Mouse (Mus musculus) layer of hippocampus, adult 18-20 months (tissue): ENCODE data around the gene Soga3. TPM values are rescaled to one million over a fixed set of nuclear protein-coding genes. Genes with fewer than 3 reads are reported as not detected.

Experiments
- DNase-seq, 2 experiments: peaks; one replicate each; pipeline ENCODE4 v3.0.0; 2022; ENCODE audit warnings: low spot score in 2 of 2
- long read RNA-seq: library from polyadenylated mRNA; stranded (forward); transcript quantifications from one replicate; pipeline ENCODE4 v2.0.0, GENCODE M21; 2021
- total RNA-seq, 2 experiments: library from RNA; stranded (reverse); gene quantifications; 2 replicates each; pipeline ENCODE4 v1.2.3; 2021

Gene Soga3
- 100 to 1,000 TPM; 168 to 174 TPM for total RNA-seq
- long read RNA-seq, full-length matches to known transcripts: 4 of 127 reads
- long read RNA-seq, partial matches to known transcripts: 101 of 127 reads
- long read RNA-seq, other reads (novel, unspliced or antisense): 22 of 127 reads

GRCm38 (mm10) chr10:29143566-29144335, at the start of gene Soga3:
Gene Soga3, plus strand, starts transcription at chr10:29143839.
- DNase-seq: peak; percentile 48 to 76

GRCm38 (mm10) chr10:29106962-29107361, 36.7 kb upstream of the Soga3 start:
- DNase-seq: peak in 1 of 2 experiments; percentile 21

GRCm38 (mm10) chr10:29142556-29143105, 1.0 kb upstream of the Soga3 start:
- DNase-seq: no peak

DNA sequence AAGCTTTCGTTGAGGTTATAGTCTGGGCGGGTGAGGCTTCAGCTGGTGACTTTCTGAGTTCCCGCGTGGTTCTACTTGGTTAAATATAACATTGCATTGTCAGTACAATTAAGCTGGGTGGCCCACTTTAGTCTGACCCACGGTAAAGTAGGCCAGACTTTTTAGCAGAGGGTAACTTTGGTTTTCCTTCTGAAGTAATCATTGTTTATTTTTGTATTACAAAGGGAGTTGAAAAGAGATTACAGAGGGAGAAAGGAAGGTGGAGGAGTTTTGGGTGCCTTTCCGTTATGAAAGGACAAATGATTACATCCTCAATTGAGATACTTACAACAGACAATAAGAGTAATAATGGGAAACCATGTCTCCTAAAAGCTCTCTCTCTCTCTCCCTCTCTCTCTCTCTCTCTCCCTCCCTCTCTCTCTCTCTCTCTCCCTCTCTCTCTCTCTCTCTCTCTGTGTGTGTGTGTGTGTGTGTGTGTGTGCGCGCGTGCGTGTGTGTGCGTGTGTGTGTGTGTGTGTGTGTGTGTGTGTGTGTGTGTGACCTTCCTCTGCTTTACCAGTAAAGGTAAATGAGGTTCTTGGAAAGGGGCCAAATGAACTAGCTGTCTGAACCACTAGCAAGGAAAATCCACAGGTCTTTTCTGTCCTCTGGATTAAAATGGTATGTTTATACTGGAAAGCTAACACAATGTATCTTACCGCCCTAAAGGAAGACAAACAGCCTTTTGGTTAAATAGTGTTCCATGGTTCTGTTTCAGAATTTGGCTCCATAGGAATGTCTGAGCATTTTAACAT, 1.2 kb downstream of the Soga3 start:
- no peak for DNase-seq

GRCm38 (mm10) chr10:29146198-29146857, 2.7 kb downstream of the Soga3 start:
- DNase-seq: peak in 1 of 2 experiments; percentile 8

DNA sequence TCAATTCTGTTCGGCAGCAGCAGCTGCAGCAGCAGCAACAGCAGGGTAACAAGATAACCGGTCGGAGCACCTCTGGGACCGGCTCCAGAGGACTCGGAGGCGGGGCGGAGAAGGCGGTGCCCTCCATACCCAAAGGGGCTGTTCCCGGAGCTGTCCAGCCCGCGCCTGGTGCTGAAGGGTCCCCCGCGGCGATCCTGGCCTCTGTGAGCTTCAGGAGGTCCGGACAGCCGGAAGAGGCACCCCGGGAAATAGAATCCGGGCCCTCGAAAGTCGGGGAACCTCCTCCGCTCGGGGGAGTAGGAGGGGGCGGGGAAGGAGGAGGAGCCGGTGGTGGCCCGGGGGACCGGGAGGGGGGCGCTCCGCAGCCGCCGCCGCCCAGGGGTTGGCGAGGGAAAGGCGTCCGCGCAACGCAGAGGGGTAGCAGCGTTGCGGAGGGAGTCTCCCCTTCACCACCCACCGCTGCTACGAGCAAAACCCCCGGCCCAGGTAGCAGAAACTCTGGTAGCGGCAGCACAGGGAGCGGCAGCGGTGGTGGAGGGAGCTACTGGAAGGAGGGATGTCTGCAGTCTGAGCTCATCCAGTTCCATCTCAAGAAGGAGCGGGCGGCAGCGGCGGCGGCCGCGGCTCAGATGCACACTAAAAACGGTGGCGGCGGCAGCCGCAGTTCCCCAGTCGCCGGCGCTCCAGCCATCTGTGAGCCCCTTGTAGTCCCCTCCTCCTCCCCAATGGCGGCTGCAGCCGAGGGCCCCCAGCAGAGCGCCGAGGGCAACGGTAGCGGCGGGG, 3.4 kb downstream of the Soga3 start:
- peak; percentile 78 to 89 for DNase-seq

GRCm38 (mm10) chr10:29147641-29147990, 4.0 kb downstream of the Soga3 start:
- no peak for DNase-seq

- peak; percentile 79 to 89 for DNase-seq
Observed at GRCm38 (mm10) chr10:29148076-29148475, 4.4 kb downstream of the Soga3 start.

GRCm38 (mm10) chr10:29155304-29155703, 11.7 kb downstream of the Soga3 start:
- DNase-seq: no peak

DNA sequence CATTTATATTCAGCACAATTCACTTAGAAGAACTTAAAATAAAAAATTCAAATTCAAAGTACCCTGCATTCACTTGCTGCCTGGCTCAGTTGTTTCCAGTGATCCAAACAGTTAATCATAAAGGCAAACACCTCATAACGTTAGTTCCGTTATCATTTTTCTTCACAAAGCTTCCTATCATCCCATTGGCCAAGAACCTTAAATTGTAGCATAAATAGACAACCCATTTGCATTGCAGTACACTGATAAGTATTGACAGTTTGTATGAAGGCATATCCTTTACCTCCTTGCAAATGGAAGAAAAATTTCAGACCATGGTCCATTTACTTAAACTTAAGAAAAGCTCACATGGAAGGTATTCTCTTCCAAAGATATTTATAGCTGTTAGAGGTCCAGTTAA, 18.0 kb downstream of the Soga3 start:
- DNase-seq: no peak

GRCm38 (mm10) chr10:29173778-29174177, 30.1 kb downstream of the Soga3 start:
- no peak for DNase-seq

GRCm38 (mm10) chr10:29175656-29176055, 32.0 kb downstream of the Soga3 start:
- peak in 1 of 2 experiments; percentile 71 for DNase-seq

DNA sequence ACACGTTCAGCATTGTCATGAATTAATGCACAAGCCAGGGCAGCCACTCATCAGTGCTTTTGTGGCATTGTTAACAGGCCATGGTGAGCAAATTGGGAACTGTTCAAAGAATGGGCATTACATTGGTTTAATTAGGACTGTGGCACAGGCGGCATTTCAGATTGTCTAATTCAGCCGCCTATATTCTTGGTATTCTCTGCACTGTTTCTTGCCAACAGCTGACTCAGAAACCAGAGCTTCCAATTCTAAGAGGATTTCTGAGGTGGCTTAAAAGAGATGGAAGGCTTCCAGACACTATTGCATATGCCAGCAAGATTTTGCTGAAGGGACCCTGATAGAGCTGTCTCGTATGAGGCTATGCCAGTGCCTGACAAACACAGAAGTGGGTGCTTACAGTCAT, 33.2 kb downstream of the Soga3 start:
- DNase-seq: peak; percentile 40 to 43

DNA sequence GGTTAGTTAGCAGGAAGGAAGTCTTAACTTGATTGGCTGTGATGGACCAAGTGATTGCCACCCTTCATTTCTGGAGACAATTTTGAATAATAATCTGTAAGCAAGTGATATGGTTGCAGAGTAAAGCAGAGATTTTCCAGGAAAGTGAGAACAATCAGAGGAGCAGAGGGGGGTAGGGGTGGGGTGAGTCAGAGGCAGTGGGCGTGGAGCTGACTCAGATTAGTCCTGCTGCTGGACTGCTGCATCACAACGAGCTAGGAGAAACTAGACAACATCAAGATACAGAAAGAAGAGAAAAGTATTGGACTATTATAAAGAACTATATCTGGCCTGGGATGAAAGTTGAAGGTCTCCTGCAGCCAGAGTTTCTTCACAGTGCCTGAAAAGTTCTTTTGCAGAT, 34.4 kb downstream of the Soga3 start:
- DNase-seq: peak; percentile 52 to 83

DNA sequence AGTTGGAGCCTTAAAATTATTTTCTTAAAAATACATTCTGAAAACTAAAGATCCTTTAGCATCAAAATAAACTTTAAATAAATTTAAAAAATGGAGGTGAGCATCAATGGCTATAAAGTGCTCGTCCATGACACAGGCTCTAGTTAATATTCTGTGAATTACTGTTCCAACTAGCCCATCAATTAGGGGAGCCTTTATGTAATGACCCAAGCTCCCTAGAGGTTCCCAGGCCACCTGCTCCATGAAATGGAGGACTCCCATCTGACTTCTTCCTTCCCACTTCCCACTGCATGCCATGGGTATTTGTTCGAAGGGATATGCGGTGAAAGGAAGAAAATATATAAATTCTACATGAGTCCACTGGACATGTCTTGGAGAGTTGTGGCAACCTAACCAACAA, 36.6 kb downstream of the Soga3 start:
- DNase-seq: no peak

DNA sequence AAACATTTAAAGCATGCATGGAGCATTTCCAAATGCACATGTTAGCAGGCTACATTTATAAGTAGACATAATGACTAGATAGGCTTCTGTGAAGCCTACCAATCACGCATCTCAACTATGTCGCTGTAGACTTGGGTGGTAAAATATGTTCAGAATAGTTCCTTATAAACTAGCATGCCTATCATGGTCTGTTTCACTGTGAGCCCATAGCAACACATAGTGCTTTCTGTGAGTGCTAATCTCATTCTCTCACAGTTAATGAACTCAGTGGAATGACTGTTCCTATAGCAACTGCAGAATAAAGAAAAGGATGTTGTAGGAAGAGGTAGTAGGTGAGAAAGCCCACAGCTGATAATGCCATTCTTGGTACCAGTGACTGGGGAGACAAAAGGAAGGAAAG, 37.4 kb downstream of the Soga3 start:
- peak in 1 of 2 experiments; percentile 23 for DNase-seq

DNA sequence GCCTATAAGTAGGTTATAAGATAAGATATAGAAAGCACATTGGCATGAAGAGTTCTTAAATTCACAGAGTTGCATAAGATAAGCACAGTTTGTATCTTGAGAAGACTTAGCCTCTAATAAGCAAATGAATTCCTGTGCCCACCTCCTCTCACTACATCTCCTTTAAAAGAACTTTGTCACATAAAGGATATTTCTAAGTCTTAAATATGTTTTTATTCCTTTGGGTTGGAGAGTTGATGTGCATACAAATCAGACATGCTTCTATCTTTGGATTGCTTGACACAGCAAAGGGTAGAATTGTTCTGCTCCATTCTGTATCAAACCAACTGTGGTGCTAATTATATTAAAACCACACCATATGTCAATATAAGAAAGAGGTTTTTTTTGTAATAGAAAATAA, 50.1 kb downstream of the Soga3 start:
- no peak for DNase-seq

GRCm38 (mm10) chr10:29196811-29197210, 53.2 kb downstream of the Soga3 start:
- DNase-seq: no peak

GRCm38 (mm10) chr10:29198642-29199041, 55.0 kb downstream of the Soga3 start, which contains the start of gene Gm49353:
Gene Gm49353, plus strand, starts transcription at chr10:29198954.
- DNase-seq: no peak

- no peak for DNase-seq
Observed at GRCm38 (mm10) chr10:29199835-29200234, 56.2 kb downstream of the Soga3 start.
